Mouse (Mus musculus) forebrain, postnatal 0 days (tissue): ENCODE measurements around the gene Pik3r6. TPM values are rescaled to one million over a fixed set of nuclear protein-coding genes. Genes with fewer than 3 reads are reported as not detected.
A peak's percentile ranks its signal among the peaks of the same experiment; 100 is the strongest.

Experiments
- ATAC-seq: fragments of 200-750 bp; cut with Nextera tagmentation; 2 replicates; pipeline ENCODE4 v1.8.0; 2017; ENCODE audit warnings: mild to moderate bottlenecking, moderate library complexity
- DNase-seq: peaks from one replicate; pipeline ENCODE4 v3.0.0-alpha.2; 2015
- H3K27ac ChIP-seq: fragments of 300-500 bp; sonication (generic); 2 replicates; pipeline ENCODE4 v1.5.1; 2014; ENCODE audit warnings: low read depth, mild to moderate bottlenecking, antibody characterized with exemption, low read length, moderate library complexity, mixed read lengths
- H3K27me3 ChIP-seq: fragments of 300-500 bp; sonication (generic); 2 replicates; pipeline ENCODE4 v1.6.1; 2014; ENCODE audit warnings: mild to moderate bottlenecking, low read length, mixed read lengths; ENCODE audit not compliant: insufficient read depth
- H3K36me3 ChIP-seq: fragments of 300-500 bp; sonication (generic); 2 replicates; pipeline ENCODE4 v1.6.1; 2014; ENCODE audit warnings: mild to moderate bottlenecking, moderate library complexity; ENCODE audit not compliant: insufficient read depth
- H3K4me1 ChIP-seq: fragments of 300-500 bp; sonication (generic); 2 replicates; pipeline ENCODE4 v1.6.1; 2014; ENCODE audit warnings: antibody characterized with exemption; ENCODE audit not compliant: insufficient read depth
- H3K4me2 ChIP-seq: fragments of 300-500 bp; sonication (generic); 2 replicates; pipeline ENCODE4 v1.6.1; 2014; ENCODE audit warnings: low read depth, mild to moderate bottlenecking, moderate library complexity
- H3K4me3 ChIP-seq: fragments of 300-500 bp; sonication (generic); 2 replicates; pipeline ENCODE4 v1.5.1; 2014; ENCODE audit warnings: low read depth, low read length, mixed read lengths
- H3K9ac ChIP-seq: fragments of 300-500 bp; sonication (generic); 2 replicates; pipeline ENCODE4 v1.6.1; 2014; ENCODE audit warnings: mild to moderate bottlenecking
- H3K9me3 ChIP-seq: fragments of 300-500 bp; sonication (generic); 2 replicates; pipeline ENCODE4 v1.6.1; 2016; ENCODE audit warnings: low read length
- CTCF ChIP-seq: sonication (generic); IDR thresholded peaks from 2 replicates; pipeline ENCODE4 v1.5.1; 2016; ENCODE audit warnings: antibody characterized with exemption, control low read depth, low read depth
- WGBS: fragments of 180-500 bp; shearing (Covaris S2); extraction: QIAGEN DNeasy Blood & Tissue Kit; methylation state at CpG from one replicate; pipeline ENCODE4 v1.1.7; 2014; 5-methylcytosine and 5-hydroxymethylcytosine counted together
- polyA plus RNA-seq: library from polyadenylated mRNA; unstranded; fragments of >200 nt; fragmentation: Nextera tagmentation; extraction: Ambion mirVana; gene quantifications from 2 replicates; pipeline ENCODE4 v1.2.1, GENCODE M21; 2015
- total RNA-seq: library from RNA; depleted of rRNA; stranded (reverse); fragments of >200 nt; gene quantifications from 2 replicates; pipeline ENCODE4 v1.2.3, GENCODE M21; 2014

Gene Pik3r6
- total and polyA plus RNA-seq, 2 experiments from 2014 or later, result 1.5 to 1.8 TPM

DNA sequence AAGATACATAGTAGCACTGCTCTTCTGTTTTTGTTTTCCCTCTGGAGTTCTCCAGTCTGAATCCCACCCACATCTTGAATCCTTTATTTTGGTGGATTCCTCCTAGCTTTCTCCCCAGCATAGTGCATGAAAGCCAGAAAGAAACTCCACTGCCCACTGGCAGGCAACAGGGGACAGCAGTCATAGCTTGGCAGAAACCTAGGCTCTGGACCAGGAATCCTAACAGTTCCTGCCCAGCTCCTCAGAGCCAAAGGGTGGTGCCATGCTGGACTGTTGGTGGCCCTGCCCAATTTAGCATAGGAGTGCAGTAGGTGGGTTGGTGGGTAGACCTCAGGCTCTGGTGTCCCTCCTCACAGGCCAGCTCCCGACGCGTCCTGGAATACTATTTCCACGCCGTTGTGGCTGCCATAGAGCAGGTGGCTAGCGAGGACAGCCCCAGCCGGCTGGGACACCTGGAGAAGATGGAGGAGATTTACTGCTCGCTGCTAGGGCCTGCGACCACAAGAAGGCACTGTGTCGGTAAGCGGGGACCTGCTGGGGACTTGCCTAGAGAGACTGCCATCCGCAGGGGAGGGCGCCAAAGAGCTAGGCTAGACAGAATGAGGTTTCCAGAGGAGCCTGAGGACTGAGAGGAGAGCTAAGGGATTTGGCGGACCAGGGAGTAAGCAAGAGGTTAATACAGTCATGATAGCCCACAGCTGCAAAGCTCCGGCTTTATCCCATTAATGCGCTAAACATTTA lies 28.4 kb downstream of the Pik3r6 start:
- peak; percentile 28 for DNase-seq
- Histone ChIP-seq H3K4me2 (no peak overlapping the region), H3K9me3 (no peaks in the 10 kb centered on the region), H3K9ac (no peak overlapping the region), H3K36me3 (no peaks in the 10 kb centered on the region), H3K4me3 (no peak overlapping the region), H3K27ac (no peak overlapping the region), H3K4me1 (no peaks in the 10 kb centered on the region), H3K27me3 (no peaks in the 10 kb centered on the region)
- peak; percentile 68 for TF ChIP-seq CTCF
- WGBS, result 25% methylated on average over 16 of the region's 16 CpGs
- ATAC-seq, result no peak; the same call in 1 of the 2 replicates

DNA sequence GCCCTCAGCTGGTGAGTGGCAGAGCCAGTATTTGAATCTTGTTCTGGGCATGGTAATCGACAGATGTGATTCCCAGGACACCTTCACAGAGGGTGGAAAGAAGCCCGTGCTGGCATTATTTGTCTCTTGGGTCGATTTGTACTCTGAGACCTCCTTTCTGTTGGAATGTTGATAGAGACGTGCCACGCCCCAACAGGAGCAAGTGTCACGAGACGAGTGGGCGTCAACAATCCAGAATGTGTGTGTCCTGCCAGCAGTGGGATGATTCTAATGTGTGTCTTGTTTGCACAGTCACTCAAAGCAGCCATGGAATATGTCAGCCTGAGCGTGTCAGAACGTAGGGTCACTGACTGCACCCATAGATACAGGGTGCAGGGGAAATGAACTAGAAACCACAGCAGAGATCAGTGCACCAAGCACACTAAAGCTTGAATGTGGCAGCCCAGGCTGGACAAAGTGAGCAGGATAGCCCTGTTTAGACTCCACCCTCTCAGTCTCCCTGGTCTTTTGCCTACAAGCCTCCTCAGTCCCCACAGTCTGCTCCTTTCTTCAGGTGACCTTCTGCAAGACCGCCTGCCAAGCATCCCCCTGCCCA lies 29.2 kb downstream of the Pik3r6 start:
- TF ChIP-seq CTCF, result no peak
- Histone ChIP-seq H3K27me3 (no peaks in the 10 kb centered on the region), H3K4me3 (no peak overlapping the region), H3K9me3 (no peaks in the 10 kb centered on the region), H3K4me1 (no peaks in the 10 kb centered on the region), H3K36me3 (no peaks in the 10 kb centered on the region), H3K27ac (no peak overlapping the region), H3K4me2 (no peak overlapping the region), H3K9ac (no peak overlapping the region)
- 85% methylated on average over 11 of the region's 11 CpGs for WGBS
- ATAC-seq, result no peak
- DNase-seq, result no peak

DNA sequence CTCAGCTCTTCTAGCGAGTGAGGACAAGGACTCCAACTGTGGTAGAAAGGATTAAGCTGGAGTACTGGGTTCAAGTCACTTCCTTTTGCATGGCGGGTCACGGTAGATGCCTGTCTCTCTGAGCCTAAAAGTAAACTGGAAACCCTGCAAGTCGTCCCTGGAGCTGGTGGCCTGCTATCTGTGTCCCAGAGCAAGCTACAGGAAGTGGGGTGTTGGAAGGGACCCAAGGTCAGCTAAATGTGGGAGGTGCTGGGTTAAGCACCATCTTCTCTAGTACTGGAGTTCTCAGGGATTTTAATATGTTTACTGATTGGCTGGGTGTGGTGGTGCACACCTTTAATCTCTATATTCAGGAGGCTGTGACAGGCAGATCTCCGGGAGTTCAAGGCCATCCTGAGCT lies 30.0 kb downstream of the Pik3r6 start:
- 81% methylated on average over 5 of the region's 5 CpGs for WGBS
- no peak overlapping the region for H3K4me2 ChIP-seq
- ATAC-seq (no peak), DNase-seq (no peak)
- H3K4me1 ChIP-seq, result no peaks in the 10 kb centered on the region
- no peaks in the 10 kb centered on the region for H3K36me3 ChIP-seq
- no peaks in the 10 kb centered on the region for H3K9me3 ChIP-seq
- H3K9ac ChIP-seq, result no peak overlapping the region
- no peak overlapping the region for H3K4me3 ChIP-seq
- H3K27ac ChIP-seq, result no peak overlapping the region
- TF ChIP-seq CTCF, result no peak
- no peaks in the 10 kb centered on the region for H3K27me3 ChIP-seq

DNA sequence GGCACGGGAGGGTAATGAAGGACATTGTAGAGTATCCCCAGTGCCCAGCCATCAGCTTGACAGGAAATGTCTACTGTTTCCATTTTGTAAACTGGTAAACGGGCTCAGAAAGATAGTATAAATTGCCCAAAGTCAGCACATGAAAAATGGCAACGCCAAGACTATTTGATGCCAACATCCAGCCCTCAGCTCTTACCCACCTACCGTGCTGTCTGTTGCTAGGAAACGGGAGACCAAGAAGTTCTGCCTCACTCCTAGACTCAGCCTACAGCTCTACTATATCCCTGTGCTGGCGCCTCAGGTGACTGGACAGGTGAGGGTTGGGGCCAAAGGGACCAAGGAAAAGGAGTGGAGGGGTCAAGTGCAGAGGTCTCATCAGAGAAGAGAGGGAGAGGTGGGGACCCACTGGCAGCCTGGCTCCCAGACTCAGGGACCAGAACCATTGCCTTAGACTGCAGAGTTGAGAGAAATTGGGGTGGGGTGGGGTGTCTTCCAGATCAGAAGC lies 31.2 kb downstream of the Pik3r6 start:
- TF ChIP-seq CTCF, result no peak
- H3K27me3 ChIP-seq, result no peaks in the 10 kb centered on the region

DNA sequence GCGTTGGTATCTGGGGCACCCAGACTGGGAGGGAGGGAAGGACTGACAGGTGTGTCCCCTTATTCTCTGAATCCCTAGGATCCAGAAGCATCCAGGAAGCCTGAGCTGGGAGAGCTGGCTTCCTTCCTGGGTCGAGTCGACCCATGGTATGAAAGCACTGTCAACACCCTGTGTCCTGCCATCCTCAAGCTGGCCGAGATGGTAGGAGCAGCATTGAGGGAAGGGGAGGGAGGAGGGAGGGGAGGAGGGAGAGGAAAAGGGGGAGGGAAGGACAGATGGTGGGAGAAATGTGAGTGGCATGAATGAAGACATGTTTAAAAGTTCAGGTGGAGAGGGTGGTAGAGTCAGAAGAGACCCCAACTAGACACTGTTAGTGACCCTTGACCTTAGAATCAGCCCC lies 33.2 kb downstream of the Pik3r6 start:
- no peaks in the 10 kb centered on the region for H3K27me3 ChIP-seq
- 56% methylated on average over 4 of the region's 4 CpGs for WGBS
- ATAC-seq, result no peak
- no peak overlapping the region for H3K4me3 ChIP-seq
- no peak for DNase-seq
- no peak overlapping the region for H3K9ac ChIP-seq
- no peaks in the 10 kb centered on the region for H3K4me1 ChIP-seq
- no peak overlapping the region for H3K27ac ChIP-seq
- H3K36me3 ChIP-seq, result no peaks in the 10 kb centered on the region
- H3K4me2 ChIP-seq, result no peak overlapping the region
- no peak for TF ChIP-seq CTCF
- H3K9me3 ChIP-seq, result no peaks in the 10 kb centered on the region

More for the DNA sequence above, 31.2 kb downstream of the Pik3r6 start:
- Histone ChIP-seq H3K4me1 (no peaks in the 10 kb centered on the region), H3K9ac (no peak overlapping the region), H3K4me3 (no peak overlapping the region), H3K4me2 (no peak overlapping the region), H3K9me3 (no peaks in the 10 kb centered on the region), H3K36me3 (no peaks in the 10 kb centered on the region), H3K27ac (no peak overlapping the region)
- WGBS, result 64% methylated on average over 6 of the region's 6 CpGs
- ATAC-seq (no peak), DNase-seq (peak; percentile 31)

DNA sequence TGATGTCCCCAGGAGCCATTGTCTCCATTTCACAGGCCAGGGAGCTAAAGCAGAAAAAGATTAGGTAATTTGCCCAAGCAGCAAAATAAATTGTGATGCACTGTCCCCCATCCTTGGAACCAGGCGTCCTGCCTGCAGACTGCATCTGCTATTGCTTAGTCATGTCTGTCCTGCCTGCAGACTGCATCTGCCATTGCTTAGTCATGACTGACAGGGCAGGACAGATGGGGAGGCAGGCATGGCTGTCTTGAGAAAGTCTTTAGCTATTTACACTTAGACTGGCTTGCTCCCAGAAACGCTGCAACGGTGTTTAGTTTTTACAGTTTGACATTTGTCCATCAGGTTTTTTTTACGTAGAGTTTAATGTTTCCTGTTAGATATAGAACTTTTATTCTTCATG lies 33.6 kb downstream of the Pik3r6 start:
- no peak overlapping the region for H3K9ac ChIP-seq
- no peak overlapping the region for H3K27ac ChIP-seq
- ATAC-seq (peak; percentile 53; the same call in 1 of the 2 replicates), DNase-seq (peak; percentile 51)
- no peaks in the 10 kb centered on the region for H3K36me3 ChIP-seq
- H3K27me3 ChIP-seq, result no peaks in the 10 kb centered on the region
- WGBS, result 33% methylated on average over 4 of the region's 4 CpGs
- no peaks in the 10 kb centered on the region for H3K4me1 ChIP-seq
- H3K4me2 ChIP-seq, result no peak overlapping the region
- no peak for TF ChIP-seq CTCF
- H3K4me3 ChIP-seq, result no peak overlapping the region
- no peaks in the 10 kb centered on the region for H3K9me3 ChIP-seq

DNA sequence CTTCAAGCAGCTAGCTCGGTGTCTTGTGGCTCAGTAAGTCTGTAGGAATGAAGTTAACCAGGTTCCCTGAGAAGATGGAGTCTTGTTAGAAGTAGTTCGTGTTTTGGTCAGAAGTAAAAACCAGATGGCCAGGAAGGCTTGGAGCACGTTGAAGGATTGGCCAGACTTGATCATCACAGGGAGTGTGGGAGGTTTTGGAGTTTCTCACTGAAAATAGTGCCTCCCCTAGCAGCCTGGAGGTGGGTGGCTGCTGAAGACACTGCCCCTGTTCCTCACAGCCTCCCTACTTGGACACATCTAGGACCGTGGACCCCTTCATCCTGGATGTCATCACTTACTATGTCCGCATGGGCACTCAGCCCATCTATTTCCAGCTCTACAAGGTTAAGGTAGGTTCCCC lies 36.8 kb downstream of the Pik3r6 start:
- Histone ChIP-seq H3K27me3 (no peaks in the 10 kb centered on the region), H3K9me3 (no peaks in the 10 kb centered on the region), H3K27ac (no peak overlapping the region), H3K4me1 (no peaks in the 10 kb centered on the region), H3K4me3 (no peak overlapping the region), H3K4me2 (no peak overlapping the region), H3K9ac (no peak overlapping the region), H3K36me3 (no peaks in the 10 kb centered on the region)
- 65% methylated on average over 5 of the region's 5 CpGs for WGBS
- TF ChIP-seq CTCF, result no peak
- no peak for ATAC-seq
- no peak for DNase-seq
